Mouse (Mus musculus): ENCODE results near the gene Thbs4.

- TF ChIP-seq EP300 (IDR thresholded peaks at IDR 0.05; ENCODE audit: low read depth) (no peak), CTCF (IDR thresholded peaks at IDR 0.05; ENCODE audit: low read depth) (no peak)
Measured at GRCm38 (mm10) chr13:92712619-92713018, 82.0 kb downstream of the Thbs4 start.
